Mouse (Mus musculus) hindbrain, embryonic 12.5 days (tissue): ENCODE results near the gene Scml4. TPM values are rescaled to one million over a fixed set of nuclear protein-coding genes. Genes with fewer than 3 reads are reported as not detected.

Source experiments
- ATAC-seq: fragments of 200-750 bp; cut with Nextera tagmentation; 2 replicates; pipeline ENCODE4 v1.8.0; 2017; ENCODE audit warnings: moderate TSS enrichment; ENCODE audit not compliant: low FRiP score
- H3K27ac ChIP-seq: fragments of 300-500 bp; sonication (generic); 2 replicates; pipeline ENCODE4 v1.5.1; 2016; ENCODE audit warnings: mild to moderate bottlenecking
- H3K27me3 ChIP-seq: fragments of 300-500 bp; sonication (generic); 2 replicates; pipeline ENCODE4 v1.6.1; 2016; ENCODE audit warnings: mild to moderate bottlenecking
- H3K36me3 ChIP-seq: fragments of 300-500 bp; sonication (generic); 2 replicates; pipeline ENCODE4 v1.6.1; 2016; ENCODE audit warnings: mild to moderate bottlenecking
- H3K4me1 ChIP-seq: fragments of 300-500 bp; sonication (generic); 2 replicates; pipeline ENCODE4 v1.6.1; 2016
- H3K4me2 ChIP-seq: fragments of 300-500 bp; sonication (generic); replicated peaks from 2 replicates; pipeline ENCODE4 v1.6.1; 2016; ENCODE audit warnings: mild to moderate bottlenecking
- H3K4me3 ChIP-seq: fragments of 300-500 bp; sonication (generic); 2 replicates; pipeline ENCODE4 v1.5.1; 2016; ENCODE audit warnings: mild to moderate bottlenecking
- H3K9ac ChIP-seq: fragments of 300-500 bp; sonication (generic); 2 replicates; pipeline ENCODE4 v1.6.1; 2016; ENCODE audit warnings: mild to moderate bottlenecking, moderate library complexity
- H3K9me3 ChIP-seq: fragments of 300-500 bp; sonication (generic); replicated peaks from 2 replicates; pipeline ENCODE4 v1.6.1; 2016; ENCODE audit warnings: mild to moderate bottlenecking
- WGBS: fragments of 180-500 bp; shearing (Covaris S2); methylation state at CpG from one replicate; pipeline ENCODE4 v1.1.7; 2016; 5-methylcytosine and 5-hydroxymethylcytosine counted together
- polyA plus RNA-seq: library from polyadenylated mRNA; unstranded; fragments of >200 nt; fragmentation: Nextera tagmentation; extraction: Ambion mirVana; gene quantifications from 2 replicates; pipeline ENCODE4 v1.2.1, GENCODE M21; 2016

Gene Scml4
- polyA plus RNA-seq, 1 experiment from 2014 or later: 4.0 TPM

DNA sequence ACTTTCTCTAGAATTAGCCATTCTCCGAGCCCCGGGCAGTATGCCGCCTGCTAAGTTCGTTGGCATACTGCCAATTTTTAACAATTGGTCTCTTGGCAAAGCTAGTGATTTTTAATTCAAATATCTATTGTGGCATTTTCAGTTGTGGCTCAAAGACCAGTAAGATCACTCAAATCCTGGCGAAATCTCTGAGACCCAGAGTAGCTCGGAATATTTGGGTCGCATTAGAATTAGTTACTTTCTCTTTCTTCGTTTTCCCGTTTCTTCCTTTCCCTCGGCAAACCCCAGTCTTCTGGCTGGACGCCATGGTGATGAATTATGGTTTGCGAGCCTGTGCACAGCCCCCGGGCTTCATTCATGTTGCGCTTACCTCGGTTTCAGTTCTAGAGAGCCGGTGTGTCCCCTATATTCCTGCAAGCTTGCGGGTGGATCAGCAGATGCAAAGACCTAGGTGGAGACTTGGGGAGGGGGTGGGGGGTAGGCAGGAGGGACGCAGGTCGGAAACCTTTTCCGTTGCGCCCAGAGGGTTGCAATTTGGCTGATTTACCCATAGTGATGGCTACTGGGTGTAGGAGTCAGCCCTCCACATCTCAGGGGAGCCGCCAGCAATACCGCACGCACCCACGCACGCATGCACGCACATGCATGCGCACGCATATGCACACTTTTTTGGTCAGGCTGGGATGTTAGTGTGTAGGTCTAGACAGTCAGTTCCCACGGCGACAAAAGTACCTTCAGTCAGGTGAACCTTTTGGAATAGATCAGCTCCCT is 3.6 kb downstream of the Scml4 start:
- Histone ChIP-seq H3K27me3 (no peaks in the 10 kb centered on the region; the same call in 1 of the 2 replicates), H3K36me3 (no peaks in the 10 kb centered on the region), H3K4me1 (peaks cover 39% of the 10 kb centered on the region), H3K27ac (0 out of 2 replicates have a peak overlapping the region, but pooled peaks have one; percentile 44), H3K4me2 (peak overlapping the region; percentile 50), H3K4me3 (peak overlapping the region; percentile 11), H3K9ac (peak overlapping the region; percentile 35; the same call in 1 of the 2 replicates), H3K9me3 (no peaks in the 10 kb centered on the region)
- WGBS: 52% methylated on average over 31 of the region's 31 CpGs
- ATAC-seq: 0 out of 2 replicates have a peak, but pooled peaks have one; percentile 20

DNA sequence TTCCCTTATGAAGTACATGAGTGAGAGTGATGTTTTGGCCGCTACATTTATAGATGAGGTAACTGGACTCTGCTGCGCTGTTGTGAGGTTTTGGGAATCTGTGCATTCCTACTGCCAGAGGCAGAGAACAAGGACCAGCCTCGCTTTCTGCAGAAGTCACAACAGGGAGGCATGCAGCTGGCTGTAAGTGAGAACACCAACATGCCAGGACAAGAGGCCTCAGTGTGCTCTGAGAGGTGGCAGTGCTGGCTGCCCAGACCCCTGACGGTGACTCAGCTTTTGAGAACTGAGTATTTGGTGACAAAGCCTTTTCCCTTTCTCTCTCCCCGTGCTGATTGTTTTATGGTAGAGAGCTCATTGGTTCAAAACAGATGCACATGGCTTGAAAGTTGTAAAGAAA is 4.5 kb downstream of the Scml4 start:
- WGBS: 47% methylated on average over 5 of the region's 5 CpGs
- Histone ChIP-seq H3K9me3 (no peaks in the 10 kb centered on the region), H3K36me3 (no peaks in the 10 kb centered on the region), H3K9ac (no peak overlapping the region), H3K4me1 (peaks cover 37% of the 10 kb centered on the region), H3K4me2 (no peak overlapping the region), H3K4me3 (no peak overlapping the region), H3K27me3 (no peaks in the 10 kb centered on the region; the same call in 1 of the 2 replicates), H3K27ac (peak overlapping the region; percentile 44; the same call in 1 of the 2 replicates)
- no peak for ATAC-seq

DNA sequence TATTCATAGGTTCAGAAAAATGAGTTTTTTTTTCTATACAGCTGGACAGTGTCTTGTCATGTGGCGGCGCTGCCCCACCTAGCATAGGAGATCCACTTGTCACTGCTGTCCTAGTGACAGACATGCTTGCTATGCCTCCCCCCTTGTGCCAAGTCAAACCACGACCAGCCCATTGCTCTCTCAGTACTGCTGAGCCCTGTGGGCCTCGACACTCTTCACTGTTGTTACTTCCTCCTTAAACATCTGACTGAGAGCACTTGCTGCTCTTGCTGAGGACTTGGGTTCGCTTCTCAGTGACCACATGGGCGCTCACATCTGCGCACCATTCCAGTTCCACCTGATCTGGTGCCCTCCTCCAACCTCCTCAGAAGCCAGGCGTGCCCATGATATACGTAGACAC is 8.2 kb downstream of the Scml4 start:
- no peak overlapping the region for H3K27ac ChIP-seq
- H3K27me3 ChIP-seq: no peaks in the 10 kb centered on the region; the same call in 1 of the 2 replicates
- 88% methylated on average over 9 of the region's 9 CpGs for WGBS
- peaks cover 22% of the 10 kb centered on the region for H3K4me1 ChIP-seq
- no peak overlapping the region for H3K4me2 ChIP-seq
- no peaks in the 10 kb centered on the region for H3K36me3 ChIP-seq
- H3K9me3 ChIP-seq: no peaks in the 10 kb centered on the region
- H3K4me3 ChIP-seq: no peak overlapping the region
- no peak for ATAC-seq
- no peak overlapping the region for H3K9ac ChIP-seq

DNA sequence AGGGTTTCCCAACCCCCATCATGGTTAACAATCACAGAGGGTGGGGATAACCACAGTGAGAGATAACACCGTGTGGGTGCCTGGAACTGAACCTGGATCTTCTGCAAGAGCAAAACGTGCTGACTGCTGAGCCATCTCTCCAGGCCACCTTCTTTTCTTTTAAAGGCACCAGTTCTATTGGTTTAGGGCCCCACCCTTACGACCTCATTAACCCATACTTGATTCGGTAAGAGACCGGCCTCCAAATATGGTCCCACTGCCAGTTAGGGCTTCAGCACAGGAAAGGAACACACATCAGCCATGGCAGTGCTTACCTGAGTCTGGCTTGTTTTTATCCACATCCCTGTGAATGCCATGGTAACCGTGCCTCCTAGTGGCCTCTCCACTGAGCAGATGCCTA is 9.3 kb downstream of the Scml4 start:
- WGBS: 80% methylated on average over 6 of the region's 6 CpGs
- H3K9ac ChIP-seq: no peak overlapping the region
- H3K36me3 ChIP-seq: no peaks in the 10 kb centered on the region
- peaks cover 11% of the 10 kb centered on the region for H3K4me1 ChIP-seq
- H3K27me3 ChIP-seq: no peaks in the 10 kb centered on the region; the same call in 1 of the 2 replicates
- no peak overlapping the region for H3K27ac ChIP-seq
- no peak for ATAC-seq
- H3K4me3 ChIP-seq: no peak overlapping the region
- no peaks in the 10 kb centered on the region for H3K9me3 ChIP-seq
- H3K4me2 ChIP-seq: no peak overlapping the region

- Histone ChIP-seq H3K36me3 (no peaks in the 10 kb centered on the region), H3K9me3 (no peaks in the 10 kb centered on the region), H3K4me1 (peaks cover 2% of the 10 kb centered on the region; the same call in 1 of the 2 replicates), H3K27me3 (no peaks in the 10 kb centered on the region), H3K9ac (no peak overlapping the region), H3K27ac (no peak overlapping the region), H3K4me2 (no peak overlapping the region), H3K4me3 (no peak overlapping the region)
- WGBS: 81% methylated on average over 15 of the region's 15 CpGs
- peak; percentile 46; the same call in 1 of the 2 replicates for ATAC-seq
These were observed 12.3 kb downstream of the Scml4 start for GRCm38 (mm10) chr10:42872269-42873010.

DNA sequence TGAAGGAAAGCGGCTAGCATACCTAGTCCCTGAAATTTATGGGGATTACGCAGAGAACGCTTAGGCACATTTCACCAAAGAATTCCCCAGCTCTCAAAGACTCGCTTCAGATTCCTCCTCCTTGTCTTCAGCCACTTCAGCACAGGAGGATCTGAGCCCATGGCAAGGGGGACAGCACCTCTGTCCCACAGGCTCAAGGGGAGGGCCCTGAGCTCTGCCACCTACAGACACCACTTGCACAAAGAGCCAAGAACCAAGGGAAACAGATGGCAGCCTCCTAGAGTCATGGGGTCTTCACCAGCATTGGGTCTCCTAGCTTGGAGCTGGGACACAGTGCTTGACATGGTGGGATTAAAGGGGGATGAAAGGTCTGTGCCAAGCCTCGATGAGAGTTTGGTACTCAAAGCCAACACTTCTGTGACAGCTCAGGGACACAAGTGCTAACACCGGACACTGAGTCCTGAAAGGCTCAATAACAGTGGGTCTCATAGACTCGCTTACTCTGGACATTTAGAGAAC is 13.0 kb downstream of the Scml4 start:
- Histone ChIP-seq H3K4me3 (no peak overlapping the region), H3K27ac (no peak overlapping the region), H3K36me3 (no peaks in the 10 kb centered on the region), H3K4me1 (peaks cover 2% of the 10 kb centered on the region; the same call in 1 of the 2 replicates), H3K9ac (no peak overlapping the region), H3K27me3 (no peaks in the 10 kb centered on the region), H3K9me3 (no peaks in the 10 kb centered on the region), H3K4me2 (no peak overlapping the region)
- WGBS: 88% methylated on average over 7 of the region's 7 CpGs
- no peak for ATAC-seq

GRCm38 (mm10) chr10:42876172-42876571 is 16.0 kb downstream of the Scml4 start:
- no peaks in the 10 kb centered on the region for H3K36me3 ChIP-seq

GRCm38 (mm10) chr10:42879269-42879681 is 19.1 kb downstream of the Scml4 start:
- H3K9ac ChIP-seq: no peak overlapping the region
- no peaks in the 10 kb centered on the region for H3K27me3 ChIP-seq
- 80% methylated on average over 5 of the region's 5 CpGs for WGBS
- no peaks in the 10 kb centered on the region for H3K36me3 ChIP-seq
- no peaks in the 10 kb centered on the region for H3K4me1 ChIP-seq
- no peaks in the 10 kb centered on the region for H3K9me3 ChIP-seq
- ATAC-seq: no peak
- H3K4me3 ChIP-seq: no peak overlapping the region
- no peak overlapping the region for H3K4me2 ChIP-seq
- H3K27ac ChIP-seq: no peak overlapping the region

More at GRCm38 (mm10) chr10:42876172-42876571, 16.0 kb downstream of the Scml4 start:
- Histone ChIP-seq H3K4me1 (peaks cover 2% of the 10 kb centered on the region; the same call in 1 of the 2 replicates), H3K27me3 (no peaks in the 10 kb centered on the region), H3K9me3 (no peaks in the 10 kb centered on the region), H3K4me2 (no peak overlapping the region), H3K9ac (no peak overlapping the region), H3K27ac (no peak overlapping the region), H3K4me3 (no peak overlapping the region)
- 75% methylated on average over 5 of the region's 5 CpGs for WGBS
- no peak for ATAC-seq

GRCm38 (mm10) chr10:42879682-42880081 is 19.5 kb downstream of the Scml4 start:
- Histone ChIP-seq H3K4me3 (no peak overlapping the region), H3K9me3 (no peaks in the 10 kb centered on the region), H3K4me1 (no peaks in the 10 kb centered on the region), H3K4me2 (no peak overlapping the region), H3K27ac (no peak overlapping the region), H3K9ac (no peak overlapping the region), H3K36me3 (no peaks in the 10 kb centered on the region), H3K27me3 (0 out of 2 replicates have a peak, but pooled peaks cover 2% of the 10 kb centered on the region)
- no peak for ATAC-seq
- WGBS: 82% methylated on average over 5 of the region's 5 CpGs

DNA sequence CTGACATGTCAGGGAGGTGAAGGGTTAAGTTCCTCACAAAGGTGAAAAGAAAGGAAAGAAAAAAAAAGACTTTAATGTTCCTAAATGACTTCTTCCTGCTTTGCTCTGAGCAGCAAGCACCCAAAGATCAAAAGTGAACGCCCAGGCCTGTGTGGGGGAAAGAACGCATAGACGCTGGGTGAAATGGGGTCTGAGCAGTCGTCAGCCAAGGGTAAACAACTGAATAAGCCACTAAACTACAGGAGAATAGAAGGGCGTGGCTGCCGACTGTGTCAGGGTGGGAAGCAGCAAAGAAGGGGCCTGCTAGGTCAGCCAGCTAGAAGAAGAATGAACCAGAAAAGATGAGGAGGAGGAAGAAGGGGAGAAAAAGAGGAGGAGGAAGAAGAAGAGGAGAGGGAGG is 26.9 kb downstream of the Scml4 start:
- Histone ChIP-seq H3K27me3 (0 out of 2 replicates have a peak, but pooled peaks cover 3% of the 10 kb centered on the region), H3K36me3 (no peaks in the 10 kb centered on the region), H3K9me3 (no peaks in the 10 kb centered on the region), H3K4me1 (peaks cover 6% of the 10 kb centered on the region; the same call in 1 of the 2 replicates), H3K9ac (no peak overlapping the region), H3K27ac (no peak overlapping the region), H3K4me2 (no peak overlapping the region), H3K4me3 (no peak overlapping the region)
- ATAC-seq: no peak
- WGBS: 16% methylated on average over 6 of the region's 6 CpGs

- H3K9ac ChIP-seq: no peak overlapping the region
- peaks cover 9% of the 10 kb centered on the region; the same call in 1 of the 2 replicates for H3K4me1 ChIP-seq
- H3K27ac ChIP-seq: no peak overlapping the region
- no peak overlapping the region for H3K4me2 ChIP-seq
- 93% methylated on average over 5 of the region's 5 CpGs for WGBS
- no peak overlapping the region for H3K4me3 ChIP-seq
- H3K27me3 ChIP-seq: 0 out of 2 replicates have a peak, but pooled peaks cover 3% of the 10 kb centered on the region
- ATAC-seq: no peak
- no peaks in the 10 kb centered on the region for H3K9me3 ChIP-seq
- H3K36me3 ChIP-seq: no peaks in the 10 kb centered on the region
These were observed 28.1 kb downstream of the Scml4 start for GRCm38 (mm10) chr10:42888241-42888640.

GRCm38 (mm10) chr10:42890365-42890764 is 30.2 kb downstream of the Scml4 start:
- no peak overlapping the region for H3K9ac ChIP-seq
- H3K4me1 ChIP-seq: peaks cover 9% of the 10 kb centered on the region; the same call in 1 of the 2 replicates
- H3K4me2 ChIP-seq: no peak overlapping the region
- no peak overlapping the region for H3K4me3 ChIP-seq
- no peak overlapping the region for H3K27ac ChIP-seq
- no peak for ATAC-seq
- H3K27me3 ChIP-seq: no peaks in the 10 kb centered on the region
- H3K9me3 ChIP-seq: no peaks in the 10 kb centered on the region
- WGBS: 65% methylated on average over 4 of the region's 4 CpGs
- H3K36me3 ChIP-seq: no peaks in the 10 kb centered on the region
